Mouse (Mus musculus): ENCODE data around the gene Apol7a. TPM values are rescaled to one million over a fixed set of nuclear protein-coding genes. Genes with fewer than 3 reads are reported as not detected.

Gene Apol7a
- polyA plus RNA-seq, 1 experiment from 2014 or later, result 0.10 TPM

- 5% methylated on average over 27 of the region's 29 CpGs for WGBS
- Histone ChIP-seq H3K4me3 (ENCODE audit: low read length) (peak overlapping the region; percentile 42), H3K27me3 (ENCODE audit: control insufficient read depth, insufficient read depth, low read depth, low read length) (no peaks in the 10 kb centered on the region), H3K27ac (ENCODE audit: low read length) (no peak overlapping the region), H3K36me3 (ENCODE audit: control insufficient read depth, insufficient read depth, low read length) (no peaks in the 10 kb centered on the region), H3K9me3 (ENCODE audit: control insufficient read depth, low read length) (no peaks in the 10 kb centered on the region), H3K4me1 (replicated peaks; ENCODE audit: control insufficient read depth, insufficient read depth, low read length) (peaks cover 14% of the 10 kb centered on the region), H3K4me2 (ENCODE audit: low read depth, low read length) (peak overlapping the region; percentile 67), H3K9ac (ENCODE audit: low read length) (peak overlapping the region; percentile 72)
- peak; percentile 88 for ATAC-seq (ENCODE audit: low read depth)
These were observed 40.4 kb downstream of the Apol7a start for GRCm38 (mm10) chr15:77358320-77359040.

- no peaks in the 10 kb centered on the region for H3K36me3 ChIP-seq (ENCODE audit: control insufficient read depth, insufficient read depth, low read length)
- peak overlapping the region; percentile 46 for H3K9ac ChIP-seq (ENCODE audit: low read length)
- no peaks in the 10 kb centered on the region for H3K27me3 ChIP-seq (ENCODE audit: control insufficient read depth, insufficient read depth, low read depth, low read length)
- no peak overlapping the region for H3K4me3 ChIP-seq (ENCODE audit: low read length)
- H3K27ac ChIP-seq (ENCODE audit: low read length), result no peak overlapping the region
- 7% methylated on average over 11 of the region's 11 CpGs for WGBS
- H3K9me3 ChIP-seq (ENCODE audit: control insufficient read depth, low read length), result no peaks in the 10 kb centered on the region
- ATAC-seq (ENCODE audit: low read depth), result no peak
- peaks cover 12% of the 10 kb centered on the region for H3K4me1 ChIP-seq (replicated peaks; ENCODE audit: control insufficient read depth, insufficient read depth, low read length)
- peak overlapping the region; percentile 41 for H3K4me2 ChIP-seq (ENCODE audit: low read depth, low read length)
These were observed 42.6 kb downstream of the Apol7a start for GRCm38 (mm10) chr15:77356248-77356810.

GRCm38 (mm10) chr15:77354848-77355551 lies 43.9 kb downstream of the Apol7a start:
- H3K9me3 ChIP-seq (ENCODE audit: control insufficient read depth, low read length), result no peaks in the 10 kb centered on the region
- WGBS, result 91% methylated on average over 6 of the region's 6 CpGs
- no peak overlapping the region for H3K27ac ChIP-seq (ENCODE audit: low read length)
- H3K4me3 ChIP-seq (ENCODE audit: low read length), result no peak overlapping the region
- H3K4me1 ChIP-seq (replicated peaks; ENCODE audit: control insufficient read depth, insufficient read depth, low read length), result peaks cover 12% of the 10 kb centered on the region
- no peaks in the 10 kb centered on the region for H3K36me3 ChIP-seq (ENCODE audit: control insufficient read depth, insufficient read depth, low read length)
- H3K9ac ChIP-seq (ENCODE audit: low read length), result no peak overlapping the region
- H3K27me3 ChIP-seq (ENCODE audit: control insufficient read depth, insufficient read depth, low read depth, low read length), result no peaks in the 10 kb centered on the region
- H3K4me2 ChIP-seq (ENCODE audit: low read depth, low read length), result no peak overlapping the region
- ATAC-seq (ENCODE audit: low read depth), result no peak

DNA sequence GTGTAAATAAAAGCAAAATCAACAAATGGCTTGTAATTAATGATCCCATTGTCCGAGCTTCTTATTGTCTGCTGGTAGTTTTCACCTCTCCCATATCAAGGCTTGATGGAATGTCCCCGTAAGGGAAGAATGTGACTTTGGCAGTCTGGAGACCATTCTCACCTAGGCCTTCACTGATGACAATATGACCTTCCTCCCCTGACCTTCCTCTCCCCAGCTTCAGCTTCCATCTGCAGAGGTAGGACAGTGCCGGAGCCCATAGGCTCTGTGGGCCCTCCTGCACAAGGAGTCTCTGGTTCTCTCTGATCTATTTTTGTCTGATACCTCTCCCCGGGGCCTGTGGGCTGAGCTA lies 44.4 kb downstream of the Apol7a start:
- Histone ChIP-seq H3K4me3 (ENCODE audit: low read length) (no peak overlapping the region), H3K4me2 (ENCODE audit: low read depth, low read length) (no peak overlapping the region), H3K27me3 (ENCODE audit: control insufficient read depth, insufficient read depth, low read depth, low read length) (no peaks in the 10 kb centered on the region), H3K36me3 (ENCODE audit: control insufficient read depth, insufficient read depth, low read length) (no peaks in the 10 kb centered on the region), H3K9me3 (ENCODE audit: control insufficient read depth, low read length) (no peaks in the 10 kb centered on the region), H3K4me1 (replicated peaks; ENCODE audit: control insufficient read depth, insufficient read depth, low read length) (peaks cover 12% of the 10 kb centered on the region), H3K27ac (ENCODE audit: low read length) (no peak overlapping the region), H3K9ac (ENCODE audit: low read length) (no peak overlapping the region)
- no peak for ATAC-seq (ENCODE audit: low read depth)
- WGBS, result 55% methylated on average over 4 of the region's 4 CpGs

DNA sequence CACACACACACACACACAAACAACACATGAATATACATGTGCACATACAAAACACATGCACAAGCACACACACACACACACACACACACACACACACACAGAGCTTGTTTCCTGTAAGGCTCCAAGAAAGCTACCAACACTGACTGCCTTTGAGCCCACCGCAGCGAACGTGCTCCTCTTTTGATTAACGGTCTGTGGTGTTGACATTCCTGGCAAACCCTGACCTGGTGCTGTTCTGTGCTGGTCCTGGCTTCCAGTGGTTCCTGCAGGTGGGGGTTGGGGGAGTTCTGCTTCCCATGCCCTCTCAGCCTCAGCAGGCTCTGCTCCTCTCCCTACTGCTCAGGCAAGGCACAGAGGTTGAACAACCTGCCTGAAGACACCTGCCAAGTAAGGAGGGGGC lies 45.1 kb downstream of the Apol7a start:
- Histone ChIP-seq H3K9ac (ENCODE audit: low read length) (no peak overlapping the region), H3K36me3 (ENCODE audit: control insufficient read depth, insufficient read depth, low read length) (no peaks in the 10 kb centered on the region), H3K4me2 (ENCODE audit: low read depth, low read length) (no peak overlapping the region), H3K9me3 (ENCODE audit: control insufficient read depth, low read length) (no peaks in the 10 kb centered on the region), H3K4me1 (replicated peaks; ENCODE audit: control insufficient read depth, insufficient read depth, low read length) (peaks cover 9% of the 10 kb centered on the region), H3K27ac (ENCODE audit: low read length) (no peak overlapping the region), H3K27me3 (ENCODE audit: control insufficient read depth, insufficient read depth, low read depth, low read length) (no peaks in the 10 kb centered on the region), H3K4me3 (ENCODE audit: low read length) (no peak overlapping the region)
- WGBS, result 14% methylated on average over 4 of the region's 4 CpGs
- no peak for ATAC-seq (ENCODE audit: low read depth)

GRCm38 (mm10) chr15:77352863-77353262 lies 46.0 kb downstream of the Apol7a start:
- no peak for ATAC-seq (ENCODE audit: low read depth)
- 57% methylated on average over 7 of the region's 7 CpGs for WGBS

GRCm38 (mm10) chr15:77350117-77350516 lies 48.8 kb downstream of the Apol7a start:
- no peaks in the 10 kb centered on the region for H3K27me3 ChIP-seq (ENCODE audit: control insufficient read depth, insufficient read depth, low read depth, low read length)
- WGBS, result 79% methylated on average over 7 of the region's 7 CpGs
- no peaks in the 10 kb centered on the region for H3K36me3 ChIP-seq (ENCODE audit: control insufficient read depth, insufficient read depth, low read length)
- no peak overlapping the region for H3K9ac ChIP-seq (ENCODE audit: low read length)
- no peak overlapping the region for H3K27ac ChIP-seq (ENCODE audit: low read length)
- H3K4me1 ChIP-seq (replicated peaks; ENCODE audit: control insufficient read depth, insufficient read depth, low read length), result no peaks in the 10 kb centered on the region
- no peaks in the 10 kb centered on the region for H3K9me3 ChIP-seq (ENCODE audit: control insufficient read depth, low read length)
- no peak overlapping the region for H3K4me2 ChIP-seq (ENCODE audit: low read depth, low read length)
- H3K4me3 ChIP-seq (ENCODE audit: low read length), result no peak overlapping the region
- ATAC-seq (ENCODE audit: low read depth), result no peak

More at GRCm38 (mm10) chr15:77352863-77353262, 46.0 kb downstream of the Apol7a start:
- Histone ChIP-seq H3K9me3 (ENCODE audit: control insufficient read depth, low read length) (no peaks in the 10 kb centered on the region), H3K4me3 (ENCODE audit: low read length) (no peak overlapping the region), H3K4me1 (replicated peaks; ENCODE audit: control insufficient read depth, insufficient read depth, low read length) (peaks cover 9% of the 10 kb centered on the region), H3K27me3 (ENCODE audit: control insufficient read depth, insufficient read depth, low read depth, low read length) (no peaks in the 10 kb centered on the region), H3K27ac (ENCODE audit: low read length) (no peak overlapping the region), H3K4me2 (ENCODE audit: low read depth, low read length) (no peak overlapping the region), H3K36me3 (ENCODE audit: control insufficient read depth, insufficient read depth, low read length) (no peaks in the 10 kb centered on the region), H3K9ac (ENCODE audit: low read length) (no peak overlapping the region)

DNA sequence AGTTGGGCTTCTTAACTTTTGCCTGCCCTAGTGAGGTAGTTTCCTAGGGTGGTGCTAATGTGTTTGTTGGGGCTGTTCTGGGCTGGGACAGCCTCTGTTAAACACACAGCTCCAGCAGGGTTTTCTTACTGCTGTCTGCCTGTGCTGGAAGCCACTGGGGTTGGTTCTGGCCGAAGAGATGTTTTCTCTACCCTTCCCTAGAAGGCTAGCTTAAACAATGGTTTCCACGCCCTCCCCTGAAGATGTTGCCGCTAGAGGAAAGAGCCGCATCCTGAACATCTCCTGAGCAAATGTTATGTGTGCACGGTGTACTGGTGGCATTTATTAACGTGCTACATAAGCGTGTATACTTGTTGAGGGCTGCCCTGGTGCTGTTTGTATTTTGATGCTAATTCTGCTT lies 50.8 kb downstream of the Apol7a start:
- H3K36me3 ChIP-seq (ENCODE audit: control insufficient read depth, insufficient read depth, low read length), result no peaks in the 10 kb centered on the region
- no peak overlapping the region for H3K4me2 ChIP-seq (ENCODE audit: low read depth, low read length)
- no peak overlapping the region for H3K4me3 ChIP-seq (ENCODE audit: low read length)
- H3K4me1 ChIP-seq (replicated peaks; ENCODE audit: control insufficient read depth, insufficient read depth, low read length), result peaks cover 13% of the 10 kb centered on the region
- peak overlapping the region; percentile 26; the same call in 1 of the 2 replicates for H3K27ac ChIP-seq (ENCODE audit: low read length)
- no peak for ATAC-seq (ENCODE audit: low read depth)
- no peaks in the 10 kb centered on the region for H3K27me3 ChIP-seq (ENCODE audit: control insufficient read depth, insufficient read depth, low read depth, low read length)
- 59% methylated on average over 7 of the region's 7 CpGs for WGBS
- H3K9ac ChIP-seq (ENCODE audit: low read length), result no peak overlapping the region
- no peaks in the 10 kb centered on the region for H3K9me3 ChIP-seq (ENCODE audit: control insufficient read depth, low read length)

Data from lung, embryonic 16.5 days (tissue).